Mouse (Mus musculus): ENCODE data around the gene Zbtb46. TPM values are rescaled to one million over a fixed set of nuclear protein-coding genes. Genes with fewer than 3 reads are reported as not detected.

Zbtb46 gene
- polyA plus RNA-seq, 1 experiment from 2014 or later, result 10.3 TPM

Other genes with a start within 250 kb of the Zbtb46 start
- 0.29 TPM in 1 of 2 replicates, not detected in the other for gene Srms, start 246.2 kb downstream of the Zbtb46 start, polyA plus RNA-seq (2014; fragmentation: Nextera tagmentation; extraction: Ambion mirVana)
- gene Fndc11, start 239.4 kb downstream of the Zbtb46 start, polyA plus RNA-seq (2014; fragmentation: Nextera tagmentation; extraction: Ambion mirVana), result 0.13 TPM in 1 of 2 replicates, not detected in the other
- 1.2 and 1.3 TPM in 2 replicates for gene Helz2, start 217.4 kb downstream of the Zbtb46 start, polyA plus RNA-seq (2014; fragmentation: Nextera tagmentation; extraction: Ambion mirVana)
- gene Gmeb2, start 171.4 kb downstream of the Zbtb46 start, polyA plus RNA-seq (2014; fragmentation: Nextera tagmentation; extraction: Ambion mirVana), result 9.1 TPM in 2 replicates
- gene Stmn3, start 144.9 kb downstream of the Zbtb46 start, polyA plus RNA-seq (2014; fragmentation: Nextera tagmentation; extraction: Ambion mirVana), result 0.52 and 0.83 TPM in 2 replicates
- 33.3 and 34.8 TPM in 2 replicates for gene Rtel1, start 139.7 kb downstream of the Zbtb46 start, polyA plus RNA-seq (2014; fragmentation: Nextera tagmentation; extraction: Ambion mirVana)
- 21.7 and 27.3 TPM in 2 replicates for gene Zgpat, start 94.5 kb downstream of the Zbtb46 start, polyA plus RNA-seq (2014; fragmentation: Nextera tagmentation; extraction: Ambion mirVana)
- 36.3 and 47.5 TPM in 2 replicates for gene Arfrp1, start 94.0 kb downstream of the Zbtb46 start, polyA plus RNA-seq (2014; fragmentation: Nextera tagmentation; extraction: Ambion mirVana)
- gene Lime1, start 79.3 kb downstream of the Zbtb46 start, polyA plus RNA-seq (2014; fragmentation: Nextera tagmentation; extraction: Ambion mirVana), result 11.2 and 13.8 TPM in 2 replicates
- 0.43 and 0.65 TPM in 2 replicates for gene Abhd16b, start 33.8 kb upstream of the Zbtb46 start, polyA plus RNA-seq (2014; fragmentation: Nextera tagmentation; extraction: Ambion mirVana)
- gene Tpd52l2, start 37.7 kb upstream of the Zbtb46 start, polyA plus RNA-seq (2014; fragmentation: Nextera tagmentation; extraction: Ambion mirVana), result 119 and 128 TPM in 2 replicates
- 69.0 and 76.1 TPM in 2 replicates for gene Dnajc5, start 61.1 kb upstream of the Zbtb46 start, polyA plus RNA-seq (2014; fragmentation: Nextera tagmentation; extraction: Ambion mirVana)
- 66.2 and 66.7 TPM in 2 replicates for gene Uckl1, start 125.5 kb upstream of the Zbtb46 start, polyA plus RNA-seq (2014; fragmentation: Nextera tagmentation; extraction: Ambion mirVana)
- 45.5 and 53.2 TPM in 2 replicates for gene Prpf6, start 132.4 kb upstream of the Zbtb46 start, polyA plus RNA-seq (2014; fragmentation: Nextera tagmentation; extraction: Ambion mirVana)
- 26.3 and 26.5 TPM in 2 replicates for gene Zfp512b, start 133.4 kb upstream of the Zbtb46 start, polyA plus RNA-seq (2014; fragmentation: Nextera tagmentation; extraction: Ambion mirVana)
- 13.7 and 14.6 TPM in 2 replicates for gene Samd10, start 139.8 kb upstream of the Zbtb46 start, polyA plus RNA-seq (2014; fragmentation: Nextera tagmentation; extraction: Ambion mirVana)
- gene Gm29797, start 197.6 kb upstream of the Zbtb46 start, polyA plus RNA-seq (2014; fragmentation: Nextera tagmentation; extraction: Ambion mirVana), result not detected in 2 replicates
- gene Sox18, start 212.2 kb upstream of the Zbtb46 start, polyA plus RNA-seq (2014; fragmentation: Nextera tagmentation; extraction: Ambion mirVana), result 18.6 and 22.2 TPM in 2 replicates
- gene Tcea2, start 220.9 kb upstream of the Zbtb46 start, polyA plus RNA-seq (2014; fragmentation: Nextera tagmentation; extraction: Ambion mirVana), result 13.5 and 14.1 TPM in 2 replicates
- 57.7 and 61.3 TPM in 2 replicates for gene Rgs19, start 234.6 kb upstream of the Zbtb46 start, polyA plus RNA-seq (2014; fragmentation: Nextera tagmentation; extraction: Ambion mirVana)
- gene Lkaaear1, start 239.0 kb upstream of the Zbtb46 start, polyA plus RNA-seq (2014; fragmentation: Nextera tagmentation; extraction: Ambion mirVana), result not detected in 2 replicates